Mouse (Mus musculus): ENCODE measurements around the gene Gatm.

The Gatm gene

GRCm38 (mm10) chr2:122610746-122611653, at the start of gene Gatm:
TSS of gene Gatm (minus strand) at chr2:122611303.
- peak; percentile 74 to 75 for DNase-seq (ENCODE audit: low spot score in 2 of 2)

- no peak for DNase-seq (ENCODE audit: low spot score in 2 of 2)
Observed at GRCm38 (mm10) chr2:122659825-122660224, 48.7 kb upstream of the Gatm start.

- no peak for DNase-seq (ENCODE audit: low spot score in 2 of 2)
Observed at GRCm38 (mm10) chr2:122657707-122658524, 46.8 kb upstream of the Gatm start.

DNA sequence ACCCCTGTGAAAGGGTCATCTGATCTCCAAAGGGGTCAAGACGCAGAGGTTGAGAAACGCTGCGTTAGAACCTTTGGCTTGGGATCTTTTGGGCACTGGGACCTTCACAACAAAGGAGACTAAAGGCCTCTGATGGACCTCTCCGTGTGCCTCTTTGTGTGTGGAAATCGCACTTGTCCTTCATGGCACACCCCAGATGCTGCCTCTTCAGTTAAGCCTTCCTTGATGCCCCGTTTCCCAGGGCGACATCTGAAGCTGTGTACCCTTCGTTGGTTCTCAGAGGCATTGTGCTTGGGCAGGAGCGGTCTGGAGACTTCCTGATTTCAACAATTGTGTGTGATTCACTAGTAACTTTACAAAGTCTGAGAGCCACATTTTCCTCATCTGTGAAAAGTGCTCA, 45.7 kb upstream of the Gatm start:
- DNase-seq (ENCODE audit: low spot score in 2 of 2): no peak

- no peak for DNase-seq (ENCODE audit: low spot score in 2 of 2)
Observed at GRCm38 (mm10) chr2:122656052-122656451, 44.9 kb upstream of the Gatm start.

DNA sequence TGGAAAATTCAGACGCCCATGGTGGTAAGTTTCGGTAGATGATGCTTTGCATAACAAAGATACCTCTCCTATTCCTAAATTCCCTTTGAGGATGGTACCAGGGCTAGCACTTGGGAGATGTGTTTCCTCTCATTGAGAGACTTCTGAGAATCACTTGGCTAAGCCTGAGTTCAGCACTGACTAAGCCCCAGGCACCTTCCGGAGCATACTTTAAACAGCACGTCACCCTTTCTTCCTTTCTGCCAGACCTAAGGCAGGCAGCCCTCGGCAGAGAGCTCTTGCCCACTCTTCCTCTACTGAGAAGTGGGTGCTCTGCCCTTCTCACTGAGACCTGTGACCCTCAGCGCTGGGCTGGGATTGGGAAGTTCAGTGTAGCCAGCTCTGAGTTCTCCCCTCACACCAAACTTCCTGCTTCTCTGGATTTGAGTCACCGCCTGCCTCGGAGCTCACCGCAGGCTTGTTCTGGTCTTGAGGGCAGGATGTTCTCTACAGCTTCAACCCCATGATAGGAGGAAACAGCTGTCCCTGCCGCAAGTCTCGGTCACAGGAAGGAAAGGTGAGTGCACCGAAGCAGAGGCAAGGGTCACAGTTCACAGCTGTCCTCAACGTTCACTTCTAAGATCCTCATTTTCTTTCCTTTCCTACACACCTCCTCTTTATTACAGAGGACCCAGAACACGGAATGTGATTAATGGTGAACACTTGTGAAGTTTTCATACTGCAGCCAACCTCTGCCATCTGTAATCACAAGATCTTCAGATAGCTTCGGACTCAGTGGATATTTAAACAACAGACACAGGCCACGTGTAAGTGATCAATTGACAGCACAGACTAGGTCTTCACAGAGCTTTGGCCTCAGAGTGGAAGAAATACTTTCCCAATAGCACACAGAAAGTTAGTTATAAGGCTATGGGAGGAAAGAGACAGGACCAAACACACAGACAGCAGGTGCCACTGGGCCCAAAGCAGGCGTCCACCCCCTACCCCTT, 41.3 kb upstream of the Gatm start:
- DNase-seq (ENCODE audit: low spot score in 2 of 2): no peak

- no peak for DNase-seq (ENCODE audit: low spot score in 2 of 2)
Observed at GRCm38 (mm10) chr2:122638673-122639072, 27.6 kb upstream of the Gatm start.

- DNase-seq (ENCODE audit: low spot score in 2 of 2): no peak
Observed at GRCm38 (mm10) chr2:122638029-122638428, 26.9 kb upstream of the Gatm start.

GRCm38 (mm10) chr2:122637526-122637997, 26.5 kb upstream of the Gatm start:
- DNase-seq (ENCODE audit: low spot score in 2 of 2): peak; percentile 17 to 45

GRCm38 (mm10) chr2:122636686-122637085, 25.6 kb upstream of the Gatm start, which contains the start of gene AA467197:
TSS of gene AA467197 (plus strand) at chr2:122636986.
- DNase-seq (ENCODE audit: low spot score in 2 of 2): no peak

DNA sequence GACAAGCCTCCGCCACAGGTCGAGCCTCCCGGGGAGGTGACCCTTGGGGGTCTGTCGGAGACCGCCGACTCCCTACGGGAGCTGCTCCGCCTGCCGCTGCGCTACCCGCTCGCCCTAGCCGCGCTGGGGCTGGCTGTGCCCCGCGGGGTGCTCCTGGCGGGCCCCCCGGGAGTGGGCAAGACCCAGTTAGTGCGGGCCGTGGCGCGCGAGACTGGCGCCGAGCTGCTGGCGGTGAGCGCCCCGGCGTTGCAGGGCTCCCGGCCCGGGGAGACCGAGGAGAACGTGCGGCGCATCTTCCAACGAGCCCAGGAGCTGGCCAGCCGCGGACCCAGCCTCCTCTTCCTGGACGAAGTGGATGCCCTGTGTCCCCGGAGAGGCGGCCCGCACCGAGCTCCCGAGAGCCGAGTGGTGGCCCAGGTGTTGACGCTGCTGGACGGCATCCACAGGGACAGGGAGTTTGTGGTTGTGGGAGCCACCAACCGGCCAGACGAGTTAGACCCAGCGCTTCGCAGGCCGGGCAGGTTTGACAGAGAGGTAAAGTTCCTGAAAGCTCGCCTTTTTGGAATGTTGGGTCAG, 20.2 kb upstream of the Gatm start:
- DNase-seq (ENCODE audit: low spot score in 2 of 2): peak in 1 of 2 experiments; percentile 35

DNA sequence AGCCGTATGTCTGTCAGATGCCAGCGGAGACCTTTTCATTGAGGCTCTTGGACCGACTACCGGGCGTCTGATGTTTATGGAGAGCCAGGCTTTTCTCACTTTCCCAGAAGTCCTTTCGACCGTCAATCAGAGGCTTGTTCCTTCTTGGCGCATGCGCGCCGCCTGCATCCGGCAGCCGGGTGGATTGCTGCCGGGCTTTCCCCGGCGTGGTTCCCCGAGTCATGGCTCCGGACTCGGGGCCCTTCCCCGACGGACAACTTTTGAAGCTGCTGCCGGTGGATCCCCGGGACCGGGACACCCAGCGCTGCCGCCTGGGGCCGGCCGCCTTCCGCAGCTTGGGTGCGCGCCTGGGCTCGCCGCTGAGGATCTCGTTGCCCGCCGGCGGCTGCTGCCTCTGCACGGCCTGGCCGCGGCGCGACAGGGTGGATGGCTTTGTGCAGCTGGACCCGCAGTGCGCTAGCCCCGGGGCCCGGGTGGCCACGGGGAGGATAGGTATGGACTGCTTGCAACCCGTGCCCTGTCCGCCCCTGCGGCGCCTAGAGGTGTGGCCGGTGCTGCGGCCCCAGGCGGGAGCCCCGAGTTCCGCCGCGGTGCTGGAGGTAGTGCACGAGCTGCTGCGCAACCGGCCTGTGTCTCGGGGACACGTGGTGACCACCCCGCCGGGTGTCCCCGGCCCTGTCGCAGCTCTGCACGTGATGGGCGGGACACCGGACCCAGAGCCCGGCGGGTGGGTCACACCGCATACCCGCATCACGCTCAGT, 19.5 kb upstream of the Gatm start:
- peak; percentile 87 to 88 for DNase-seq (ENCODE audit: low spot score in 2 of 2)

DNA sequence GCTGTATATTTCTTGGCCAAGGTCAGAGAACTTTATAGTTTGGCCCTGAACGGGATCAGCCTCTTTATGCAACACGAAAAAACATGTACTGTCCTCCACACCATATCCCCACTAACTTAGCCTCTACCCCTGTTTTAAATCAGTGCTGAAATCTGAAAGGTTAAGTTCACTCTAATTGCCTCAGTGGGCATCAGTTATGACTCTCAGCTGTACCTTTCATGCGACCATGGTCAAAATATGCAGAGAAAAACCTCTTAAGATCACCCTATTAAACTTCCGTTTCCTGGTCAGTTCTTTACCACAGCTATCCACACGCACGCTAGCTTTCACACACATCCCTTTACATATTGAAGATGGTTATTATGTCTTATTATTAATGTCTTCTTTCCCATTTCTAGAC, 18.8 kb upstream of the Gatm start:
- DNase-seq (ENCODE audit: low spot score in 2 of 2): no peak

DNA sequence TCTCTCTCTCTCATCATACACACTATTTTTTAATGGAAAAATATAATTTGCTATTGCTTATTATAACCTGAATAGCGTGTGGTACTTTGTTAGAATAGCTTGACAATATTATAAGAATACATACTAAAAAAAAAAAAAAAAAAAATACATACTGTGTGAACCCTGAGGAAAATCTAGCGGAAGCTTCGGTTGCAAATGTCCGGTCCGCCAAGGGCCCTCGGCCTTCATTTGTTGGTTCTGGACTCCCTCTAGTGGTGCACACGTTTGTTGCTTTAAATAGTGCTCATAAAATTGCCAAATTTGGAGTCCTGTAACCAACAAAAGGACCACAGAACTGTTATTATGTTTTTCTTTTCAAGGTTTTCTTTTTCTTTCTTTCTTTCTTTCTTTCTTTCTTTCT, 17.9 kb upstream of the Gatm start:
- DNase-seq (ENCODE audit: low spot score in 2 of 2): peak; percentile 53 to 76

DNA sequence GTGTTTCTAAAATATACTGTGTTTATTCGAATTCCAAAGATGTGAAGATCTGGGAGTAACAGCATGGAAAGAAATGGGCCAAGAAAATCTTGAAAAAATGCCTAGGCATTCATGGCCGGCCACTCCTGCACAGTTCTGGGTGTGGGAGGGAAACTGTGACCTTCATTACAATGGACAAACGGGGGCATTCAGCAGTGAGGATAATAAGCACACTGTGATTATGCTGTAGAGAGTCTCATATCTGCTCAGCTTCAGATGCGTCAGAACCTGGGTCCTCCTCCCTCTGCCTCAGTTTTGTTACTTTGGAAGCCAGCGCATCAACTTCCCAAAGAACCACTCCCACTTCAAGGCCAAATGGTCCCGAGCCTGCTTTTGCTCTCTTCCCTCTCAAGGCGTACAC, 14.8 kb upstream of the Gatm start:
- DNase-seq (ENCODE audit: low spot score in 2 of 2): no peak

DNA sequence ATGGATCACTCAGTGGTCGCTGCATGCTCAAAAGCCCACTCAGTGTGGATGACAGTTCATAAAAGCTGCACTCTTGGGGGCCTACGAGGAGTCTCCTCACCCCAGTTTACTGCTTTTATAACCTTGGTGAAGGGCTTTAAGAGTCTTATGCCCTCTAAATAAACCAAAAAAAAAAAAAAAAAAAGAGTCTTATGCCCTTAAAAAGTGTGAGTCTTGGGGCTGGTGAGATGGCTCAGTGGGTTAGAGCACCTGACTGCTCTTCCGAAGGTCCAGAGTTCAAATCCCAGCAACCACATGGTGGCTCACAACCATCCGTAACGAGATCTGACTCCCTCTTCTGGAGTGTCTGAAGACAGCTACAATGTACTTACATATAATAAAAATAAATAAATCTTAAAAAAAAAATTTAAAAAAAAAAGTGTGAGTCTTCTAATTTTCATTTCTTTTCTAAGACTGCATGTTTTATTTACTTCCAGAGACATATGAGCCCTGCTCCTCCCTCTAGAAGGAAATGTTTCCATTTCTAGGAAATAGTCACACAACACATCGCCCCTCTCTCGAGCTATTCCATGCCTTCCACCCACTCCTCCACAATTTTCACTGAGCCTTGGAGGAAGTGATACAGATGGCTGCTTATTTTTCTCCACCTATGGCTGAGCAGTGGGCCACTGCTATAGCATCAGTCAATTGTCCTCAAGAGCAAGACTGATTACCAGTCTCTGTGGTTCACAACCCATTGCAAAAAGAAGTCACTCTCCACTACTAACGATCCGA, 10.4 kb upstream of the Gatm start:
- DNase-seq (ENCODE audit: low spot score in 2 of 2): no peak

DNA sequence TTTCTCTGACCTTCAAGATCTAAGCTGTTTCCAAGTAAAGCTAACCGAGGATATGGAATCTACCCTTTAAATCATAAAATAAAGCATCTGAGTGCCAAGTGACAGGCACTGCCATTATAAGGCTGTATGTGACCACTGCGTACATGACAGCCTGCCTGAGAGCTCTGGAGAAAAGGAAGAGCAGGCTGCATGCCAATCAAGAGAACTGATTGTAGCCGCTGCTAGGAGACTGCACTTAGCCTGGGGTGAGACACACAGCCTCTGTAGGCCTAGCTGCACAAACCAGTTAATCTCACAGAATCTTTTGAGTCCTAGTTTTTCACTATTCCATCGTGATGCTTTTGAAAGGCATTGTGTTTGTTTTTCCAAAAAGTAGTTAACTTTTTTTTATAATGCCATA, 7.6 kb upstream of the Gatm start:
- no peak for DNase-seq (ENCODE audit: low spot score in 2 of 2)

- DNase-seq (ENCODE audit: low spot score in 2 of 2): no peak
Observed at GRCm38 (mm10) chr2:122617792-122618191, 6.7 kb upstream of the Gatm start.

DNA sequence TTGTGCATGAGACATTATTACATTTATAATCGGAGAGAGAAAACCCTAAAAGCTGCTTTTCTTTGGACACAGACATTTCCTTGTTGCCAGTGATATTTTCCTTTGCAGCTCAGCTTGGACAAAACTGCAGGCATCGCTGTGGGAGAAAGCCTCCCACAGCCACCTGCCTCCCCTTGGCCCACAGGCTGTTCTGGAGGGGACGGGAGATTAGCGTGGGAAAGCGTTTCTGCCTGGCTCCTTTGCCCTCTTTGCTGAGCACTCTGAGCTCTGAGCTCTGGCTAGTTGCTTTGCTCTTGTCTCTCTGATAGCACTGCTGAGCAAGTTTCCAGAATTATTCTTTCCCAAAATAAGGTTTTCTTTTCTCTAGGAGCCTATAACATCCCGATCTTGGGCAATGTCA, 5.1 kb upstream of the Gatm start:
- DNase-seq (ENCODE audit: low spot score in 2 of 2): no peak

- DNase-seq (ENCODE audit: low spot score in 2 of 2): no peak
Observed at GRCm38 (mm10) chr2:122611654-122611973, 511 bp upstream of the Gatm start.

Data from frontal cortex, postnatal 10 days (tissue).